Mouse (Mus musculus): ENCODE measurements around the gene Fam133b. TPM values are rescaled to one million over a fixed set of nuclear protein-coding genes. Genes with fewer than 3 reads are reported as not detected.

The Fam133b gene
- polyA plus RNA-seq (2015; fragmentation: Nextera tagmentation; extraction: Ambion mirVana) = 31.4 and 31.6 TPM in 2 replicates

DNA sequence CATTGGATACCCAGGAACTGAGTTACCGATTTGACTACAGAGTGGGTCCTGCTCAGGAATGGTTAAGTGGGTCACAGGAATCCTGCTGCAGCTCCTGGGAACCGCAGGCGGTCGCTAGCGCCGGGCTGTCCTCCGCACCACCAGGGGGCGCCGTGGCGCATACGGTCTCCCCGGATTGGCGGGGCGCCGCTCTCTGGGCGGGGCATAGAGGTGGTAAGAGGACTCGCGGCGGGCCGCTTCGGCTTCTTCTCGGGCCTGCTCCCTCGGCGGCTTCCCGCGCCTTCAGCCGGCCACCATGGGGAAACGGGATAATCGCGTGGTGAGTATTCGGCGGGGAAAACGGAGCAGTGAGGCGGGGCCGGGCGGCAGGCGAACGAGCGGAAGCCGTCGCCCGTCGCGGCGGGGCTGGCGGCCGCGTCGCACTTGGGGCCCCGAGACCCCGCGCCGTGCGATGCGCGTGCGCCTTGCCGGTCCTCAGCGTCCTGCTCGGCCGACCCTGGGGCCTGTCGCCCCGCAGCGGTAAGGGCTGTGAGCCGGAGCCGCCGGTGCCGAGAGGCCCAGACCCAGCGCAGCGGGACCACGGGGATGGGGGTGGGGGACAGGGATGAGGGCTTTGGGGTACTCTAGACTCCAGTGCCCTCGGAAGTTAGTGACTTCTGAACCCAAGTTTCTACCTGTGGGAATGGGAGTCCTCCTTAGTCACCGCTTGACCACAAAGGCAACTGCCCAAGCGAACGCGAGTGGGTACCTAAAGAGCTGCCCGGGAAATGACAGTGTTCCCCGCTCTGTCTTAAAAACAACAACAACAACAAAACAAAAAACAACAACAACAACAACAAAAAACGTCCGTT is at the start of gene Fam133b:
TSS of gene Fam133b (plus strand) at position 205 of the 851 bp plus-strand sequence.
- peak within 1 kb of the TSS; percentile 93 for H3K4me3 ChIP-seq (replicated peaks)
- WGBS = under 1% methylated on average over 78 of the region's 80 CpGs
- peak within 1 kb of the TSS; percentile 93 for H3K27ac ChIP-seq
- ATAC-seq (replicated peaks; ENCODE audit: low FRiP score) = peak; percentile 97
- peak within 1 kb of the TSS; percentile 69 for H3K4me2 ChIP-seq
- peaks cover 16% of the 10 kb centered on the region for H3K4me1 ChIP-seq
- peaks cover 8% of the 10 kb centered on the region; the same call in 1 of the 2 replicates for H3K36me3 ChIP-seq
- H3K9me3 ChIP-seq (replicated peaks) = no peaks in the 10 kb centered on the region
- no peaks in the 10 kb centered on the region for H3K27me3 ChIP-seq
- peak within 1 kb of the TSS; percentile 91 for H3K9ac ChIP-seq

DNA sequence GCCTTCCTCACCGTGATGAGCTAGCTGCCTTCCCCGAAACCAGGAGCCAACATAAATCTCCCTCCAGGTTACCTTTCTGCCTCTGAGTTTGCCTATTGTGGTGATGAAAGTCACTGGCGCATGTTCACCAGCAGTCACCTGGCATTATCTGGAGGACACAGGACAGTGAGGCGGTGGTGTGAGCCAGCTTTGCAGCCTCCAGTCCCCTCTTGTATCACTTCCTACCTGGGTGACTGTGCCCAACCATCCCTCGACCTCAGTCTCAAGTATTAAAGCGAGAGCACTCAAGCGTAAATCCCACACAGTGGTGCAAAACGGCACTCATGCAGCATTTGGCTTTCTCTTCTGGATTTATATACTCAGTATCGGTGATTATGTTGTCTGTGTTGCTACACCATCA is 49.7 kb upstream of the Fam133b start:
- Histone ChIP-seq H3K4me2 (no peak overlapping the region), H3K27ac (no peak overlapping the region), H3K27me3 (no peaks in the 10 kb centered on the region), H3K36me3 (no peaks in the 10 kb centered on the region), H3K4me3 (replicated peaks) (no peak overlapping the region), H3K9ac (no peak overlapping the region), H3K9me3 (replicated peaks) (no peaks in the 10 kb centered on the region), H3K4me1 (peaks cover 13% of the 10 kb centered on the region)
- WGBS = 80% methylated on average over 9 of the region's 9 CpGs
- ATAC-seq (replicated peaks; ENCODE audit: low FRiP score) = no peak

DNA sequence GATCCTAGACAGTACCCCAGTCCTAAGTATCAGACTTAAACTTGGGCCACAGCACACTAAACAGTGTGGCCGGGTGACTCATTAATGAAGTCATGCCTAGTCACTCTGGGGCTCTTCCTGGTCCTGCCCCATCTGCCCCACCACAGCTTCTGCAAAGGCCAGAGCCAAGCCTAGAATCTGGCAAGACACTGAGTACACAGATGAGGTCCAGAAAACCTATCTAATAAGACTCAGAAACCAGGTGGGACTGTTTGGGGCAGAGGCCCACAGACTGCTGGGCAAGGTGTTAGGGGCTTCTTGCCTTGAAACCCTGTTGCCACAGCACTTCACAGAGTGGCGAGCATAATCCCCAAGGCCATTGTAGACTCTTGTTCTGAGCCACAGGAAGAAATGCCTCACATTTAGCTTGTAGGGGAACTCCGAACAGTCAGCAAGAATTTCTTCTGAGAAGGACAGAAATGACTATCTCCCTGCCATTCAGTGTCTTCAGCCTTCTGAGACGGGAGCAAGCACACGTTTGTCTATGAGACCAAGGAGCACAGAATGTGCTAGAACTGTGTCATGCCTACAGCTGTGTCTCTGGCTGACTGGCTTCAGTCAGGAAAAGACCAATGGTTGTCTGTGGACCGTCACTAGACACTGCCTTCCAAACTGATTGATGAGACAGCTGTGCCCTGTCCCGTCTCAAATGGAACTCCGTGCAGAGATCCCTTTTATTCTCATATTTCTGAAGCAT is 49.0 kb upstream of the Fam133b start:
- no peak overlapping the region for H3K4me2 ChIP-seq
- no peaks in the 10 kb centered on the region for H3K9me3 ChIP-seq (replicated peaks)
- no peak overlapping the region for H3K27ac ChIP-seq
- ATAC-seq (replicated peaks; ENCODE audit: low FRiP score) = 0 out of 2 replicates have a peak, but pooled peaks have one; percentile 50
- 60% methylated on average over 8 of the region's 8 CpGs for WGBS
- no peaks in the 10 kb centered on the region for H3K27me3 ChIP-seq
- H3K4me3 ChIP-seq (replicated peaks) = no peak overlapping the region
- no peak overlapping the region for H3K9ac ChIP-seq
- H3K4me1 ChIP-seq = peaks cover 13% of the 10 kb centered on the region
- no peaks in the 10 kb centered on the region for H3K36me3 ChIP-seq

DNA sequence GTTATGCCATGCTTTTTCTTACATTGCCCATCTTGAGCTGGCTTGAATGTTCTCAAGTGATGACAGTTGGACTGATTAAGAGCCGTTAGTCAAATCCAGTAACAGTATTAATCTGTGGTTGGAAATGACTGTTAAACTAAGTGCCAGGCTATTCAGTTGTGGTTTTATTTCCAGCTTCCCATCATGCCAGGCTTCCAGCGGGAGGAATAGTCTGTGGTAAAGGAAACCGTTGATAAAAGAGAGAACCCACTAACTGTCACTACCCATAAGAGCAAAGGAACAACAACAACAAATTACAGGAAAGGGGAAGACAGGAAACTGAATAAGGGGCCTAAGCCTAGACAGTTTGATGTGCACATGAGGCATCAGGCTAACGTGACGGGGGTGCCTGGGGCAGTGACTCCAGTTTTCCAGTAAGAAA is 46.1 kb upstream of the Fam133b start:
- H3K27me3 ChIP-seq = no peaks in the 10 kb centered on the region
- H3K4me2 ChIP-seq = no peak overlapping the region
- no peak overlapping the region for H3K27ac ChIP-seq
- WGBS = 64% methylated on average over 5 of the region's 5 CpGs
- no peak for ATAC-seq (replicated peaks; ENCODE audit: low FRiP score)
- H3K36me3 ChIP-seq = no peaks in the 10 kb centered on the region
- H3K4me3 ChIP-seq (replicated peaks) = no peak overlapping the region
- H3K9me3 ChIP-seq (replicated peaks) = no peaks in the 10 kb centered on the region
- peaks cover 15% of the 10 kb centered on the region for H3K4me1 ChIP-seq
- H3K9ac ChIP-seq = no peak overlapping the region

DNA sequence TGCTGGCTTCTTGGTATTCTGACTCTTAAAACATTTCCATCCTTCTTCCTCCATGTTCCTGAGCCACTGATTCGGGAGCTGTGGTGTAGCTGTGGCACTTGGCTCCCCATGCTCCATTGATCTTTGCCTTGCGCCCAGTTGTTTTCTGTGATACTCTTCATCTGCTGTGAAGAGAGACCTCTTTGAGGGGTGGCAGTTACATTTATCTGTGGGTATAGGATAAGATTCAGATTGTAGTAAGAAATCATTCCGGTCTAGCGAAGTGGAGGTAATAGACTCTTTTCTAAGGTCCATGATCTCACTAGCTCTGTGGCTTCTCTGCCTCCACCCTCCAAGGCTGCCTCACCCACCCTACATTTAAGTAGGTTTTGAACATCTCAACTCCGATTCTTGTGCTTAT is 43.3 kb upstream of the Fam133b start:
- no peaks in the 10 kb centered on the region for H3K27me3 ChIP-seq
- no peaks in the 10 kb centered on the region for H3K9me3 ChIP-seq (replicated peaks)
- no peak overlapping the region for H3K9ac ChIP-seq
- H3K4me1 ChIP-seq = peaks cover 25% of the 10 kb centered on the region
- no peak for ATAC-seq (replicated peaks; ENCODE audit: low FRiP score)
- H3K27ac ChIP-seq = no peak overlapping the region
- no peak overlapping the region for H3K4me2 ChIP-seq
- no peak overlapping the region for H3K4me3 ChIP-seq (replicated peaks)
- H3K36me3 ChIP-seq = no peaks in the 10 kb centered on the region
- WGBS = 86% methylated on average over 5 of the region's 5 CpGs

DNA sequence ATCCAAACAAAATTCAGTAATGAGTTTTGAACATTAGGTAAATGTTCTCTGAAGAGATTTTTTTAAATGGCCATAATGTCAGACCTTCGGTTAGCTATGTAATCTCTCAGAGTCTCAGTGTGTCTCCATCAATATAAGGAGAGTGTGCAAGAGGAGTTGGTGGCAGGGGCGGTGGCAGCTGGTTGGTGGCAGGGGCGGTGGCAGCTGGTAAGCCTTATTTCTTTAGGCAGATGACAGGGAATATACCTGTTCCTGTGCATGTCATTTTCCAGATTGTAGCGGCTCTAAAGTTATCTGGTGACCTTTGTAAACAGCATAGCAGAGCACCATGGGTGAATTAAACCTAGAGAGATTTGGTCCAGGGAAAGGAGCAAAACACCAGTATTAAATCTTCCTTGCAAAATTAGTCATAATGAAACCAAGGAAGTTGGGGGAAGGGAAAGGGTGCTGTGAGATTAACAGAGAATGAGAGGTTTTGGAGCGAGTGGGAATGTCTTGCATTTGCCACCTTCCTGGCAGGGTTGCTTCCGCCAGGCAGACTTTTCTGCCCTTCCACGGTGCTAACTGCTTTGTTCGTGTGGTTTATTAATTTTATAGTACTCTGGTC is 42.6 kb upstream of the Fam133b start:
- Histone ChIP-seq H3K27me3 (no peaks in the 10 kb centered on the region), H3K4me1 (peaks cover 25% of the 10 kb centered on the region), H3K36me3 (no peaks in the 10 kb centered on the region), H3K4me3 (replicated peaks) (no peak overlapping the region), H3K27ac (no peak overlapping the region), H3K4me2 (peak overlapping the region; percentile 15; the same call in 1 of the 2 replicates), H3K9me3 (replicated peaks) (no peaks in the 10 kb centered on the region), H3K9ac (no peak overlapping the region)
- WGBS = 58% methylated on average over 8 of the region's 8 CpGs
- ATAC-seq (replicated peaks; ENCODE audit: low FRiP score) = 0 out of 2 replicates have a peak, but pooled peaks have one; percentile 29

DNA sequence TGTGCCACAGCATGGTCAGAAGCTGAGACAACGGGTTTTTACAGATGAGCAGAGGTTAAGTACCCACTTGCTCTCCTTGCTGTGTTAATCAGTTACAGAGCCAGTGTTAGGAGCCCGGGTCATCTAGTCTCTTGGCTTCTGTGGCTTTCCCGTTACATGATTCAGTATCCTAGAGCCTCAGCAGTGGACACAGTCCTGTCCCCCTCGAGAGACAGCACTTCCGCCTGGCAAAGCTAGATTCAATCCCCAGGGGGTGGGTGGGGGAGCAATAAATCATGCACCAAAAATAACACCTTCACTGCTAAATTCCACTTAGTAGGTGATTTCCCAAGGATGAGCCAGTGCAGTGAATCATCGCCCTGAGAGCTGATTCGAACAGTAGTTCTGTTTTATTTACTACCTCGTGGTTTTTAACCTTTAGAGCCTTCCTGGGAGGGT is 42.0 kb upstream of the Fam133b start:
- Histone ChIP-seq H3K4me3 (replicated peaks) (no peak overlapping the region), H3K27me3 (no peaks in the 10 kb centered on the region), H3K9ac (no peak overlapping the region), H3K4me2 (peak overlapping the region; percentile 15; the same call in 1 of the 2 replicates), H3K36me3 (no peaks in the 10 kb centered on the region), H3K27ac (no peak overlapping the region), H3K9me3 (replicated peaks) (no peaks in the 10 kb centered on the region), H3K4me1 (peaks cover 25% of the 10 kb centered on the region)
- WGBS = 9% methylated on average over 8 of the region's 8 CpGs
- ATAC-seq (replicated peaks; ENCODE audit: low FRiP score) = peak; percentile 63

DNA sequence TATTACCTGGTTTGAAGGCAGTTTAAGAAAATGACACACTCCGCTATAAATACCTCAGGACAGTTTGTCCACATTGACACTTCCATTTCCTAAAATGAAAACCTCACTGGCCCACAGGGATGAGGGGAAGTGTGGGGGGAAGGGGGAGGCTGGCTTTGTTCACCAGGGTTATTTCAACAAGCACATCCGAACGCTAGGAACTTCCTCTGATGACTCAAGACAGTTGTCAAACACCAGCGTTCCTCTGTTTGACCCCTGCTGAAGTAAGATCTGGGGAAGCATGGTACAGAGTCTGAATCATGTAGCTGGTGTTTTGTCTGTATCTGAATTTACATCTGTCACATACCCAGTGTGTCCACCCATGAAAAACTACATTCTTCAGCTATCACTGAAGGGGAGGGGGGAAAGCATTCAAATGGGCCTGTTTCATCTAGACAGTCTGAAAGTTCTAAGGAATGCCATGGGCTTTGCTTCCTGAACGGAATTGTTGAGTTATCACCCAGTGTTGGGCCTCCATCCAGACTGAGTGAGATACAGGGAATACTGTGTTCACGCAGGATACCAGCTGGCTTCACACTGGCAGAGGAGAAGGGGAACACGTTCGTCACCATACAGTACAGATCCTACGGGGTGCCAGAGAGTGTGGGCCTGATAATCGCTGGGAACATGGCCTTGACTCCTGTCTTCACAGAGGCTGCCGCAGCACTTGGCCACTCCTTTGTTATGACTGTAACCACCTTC is 40.9 kb upstream of the Fam133b start:
- H3K4me3 ChIP-seq (replicated peaks) = no peak overlapping the region
- H3K36me3 ChIP-seq = no peaks in the 10 kb centered on the region

DNA sequence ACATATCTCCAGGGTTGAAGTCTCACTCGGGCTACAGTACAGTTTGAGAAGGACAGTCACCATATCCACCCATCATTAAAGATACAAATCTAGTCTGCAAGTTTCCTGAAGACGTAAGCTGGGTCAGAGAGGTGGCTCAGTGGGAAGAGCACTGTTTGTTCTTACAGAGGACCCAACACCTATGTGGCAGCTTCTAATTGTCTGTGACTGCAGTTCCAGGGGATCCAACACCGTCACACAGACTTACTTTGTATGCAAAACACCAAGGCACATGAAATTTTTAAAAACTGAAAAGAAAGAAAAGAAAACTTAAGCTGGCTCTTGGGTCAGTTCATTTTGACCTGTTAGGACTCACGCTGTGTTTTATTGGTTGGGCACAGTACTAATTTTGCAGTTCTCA is 40.3 kb upstream of the Fam133b start:
- Histone ChIP-seq H3K4me3 (replicated peaks) (no peak overlapping the region), H3K9ac (no peak overlapping the region), H3K36me3 (no peaks in the 10 kb centered on the region), H3K27me3 (no peaks in the 10 kb centered on the region), H3K4me1 (peaks cover 26% of the 10 kb centered on the region), H3K27ac (no peak overlapping the region), H3K4me2 (no peak overlapping the region), H3K9me3 (replicated peaks) (no peaks in the 10 kb centered on the region)
- 79% methylated on average over 4 of the region's 4 CpGs for WGBS
- no peak for ATAC-seq (replicated peaks; ENCODE audit: low FRiP score)

More for the DNA sequence above, 40.9 kb upstream of the Fam133b start:
- no peaks in the 10 kb centered on the region for H3K27me3 ChIP-seq
- ATAC-seq (replicated peaks; ENCODE audit: low FRiP score) = peak; percentile 63; the same call in 1 of the 2 replicates
- WGBS = 50% methylated on average over 11 of the region's 11 CpGs
- no peak overlapping the region for H3K27ac ChIP-seq
- no peak overlapping the region for H3K4me2 ChIP-seq
- H3K4me1 ChIP-seq = peaks cover 25% of the 10 kb centered on the region
- no peak overlapping the region for H3K9ac ChIP-seq
- no peaks in the 10 kb centered on the region for H3K9me3 ChIP-seq (replicated peaks)

DNA sequence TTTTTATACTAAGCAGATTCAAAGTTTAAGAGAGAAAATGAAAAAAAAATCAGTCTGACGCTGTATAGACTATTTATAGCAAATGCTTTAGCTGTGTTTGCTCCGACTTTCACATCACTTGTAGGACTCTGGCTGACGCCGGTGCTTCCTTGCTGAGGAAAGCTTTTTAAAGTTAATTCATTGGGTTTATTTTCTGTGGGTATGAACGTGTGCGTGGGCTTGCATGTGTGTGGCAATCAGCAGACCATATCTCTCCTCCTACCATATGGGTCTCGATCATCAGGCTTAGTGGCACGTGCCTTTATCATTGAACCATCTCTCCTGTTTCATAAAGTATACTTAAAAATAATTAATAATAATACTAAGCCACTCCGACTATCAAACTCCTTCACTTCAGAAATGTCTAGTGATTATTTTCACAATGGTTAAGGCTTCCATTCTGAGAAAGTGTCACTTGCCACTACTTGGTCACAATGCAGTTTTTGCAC is 39.8 kb upstream of the Fam133b start:
- Histone ChIP-seq H3K9ac (no peak overlapping the region), H3K4me2 (no peak overlapping the region), H3K36me3 (no peaks in the 10 kb centered on the region), H3K27ac (no peak overlapping the region), H3K4me3 (replicated peaks) (no peak overlapping the region), H3K27me3 (no peaks in the 10 kb centered on the region), H3K9me3 (replicated peaks) (no peaks in the 10 kb centered on the region), H3K4me1 (peaks cover 27% of the 10 kb centered on the region)
- 77% methylated on average over 9 of the region's 9 CpGs for WGBS
- no peak for ATAC-seq (replicated peaks; ENCODE audit: low FRiP score)

DNA sequence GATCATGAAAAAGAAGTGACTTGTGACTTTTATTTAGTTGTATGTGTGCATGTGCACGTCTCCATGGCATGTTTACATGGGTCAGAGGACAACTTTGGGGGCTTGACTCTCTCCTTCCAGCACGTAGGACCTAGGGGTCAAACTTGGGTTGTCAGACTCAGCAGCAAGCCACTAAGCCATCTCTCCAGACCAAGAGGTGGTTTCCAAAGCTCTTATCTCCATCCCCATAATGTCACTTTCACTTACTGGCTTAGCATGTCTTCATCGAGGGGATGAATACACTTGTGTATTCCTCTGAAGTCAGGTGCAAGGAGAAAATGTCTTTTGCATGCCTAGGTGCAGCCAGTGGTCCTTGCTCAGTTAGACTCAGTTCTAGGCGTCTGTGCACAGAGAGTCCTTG is 39.2 kb upstream of the Fam133b start:
- Histone ChIP-seq H3K27me3 (no peaks in the 10 kb centered on the region), H3K36me3 (no peaks in the 10 kb centered on the region), H3K9ac (no peak overlapping the region), H3K4me2 (no peak overlapping the region), H3K4me3 (replicated peaks) (no peak overlapping the region), H3K9me3 (replicated peaks) (no peaks in the 10 kb centered on the region), H3K27ac (no peak overlapping the region), H3K4me1 (peaks cover 27% of the 10 kb centered on the region)
- WGBS = 70% methylated on average over 4 of the region's 4 CpGs
- no peak for ATAC-seq (replicated peaks; ENCODE audit: low FRiP score)

All from kidney, embryonic 15.5 days (tissue).